Mouse (Mus musculus) cerebellum, adult 18-20 months (tissue): ENCODE data around the gene Dusp15.

Source experiments
- DNase-seq, 2 experiments: peaks; one replicate each; pipeline ENCODE4 v3.0.0; 2021

The Dusp15 gene

GRCm38 (mm10) chr2:152951065-152951849 lies at the start of gene Dusp15:
Gene Dusp15, minus strand, starts transcription at chr2:152951698.
- DNase-seq: peak; percentile 56 to 71

- no peak for DNase-seq
Measured at GRCm38 (mm10) chr2:152997046-152997445, 45.5 kb upstream of the Dusp15 start.

- no peak for DNase-seq
Measured at GRCm38 (mm10) chr2:152991529-152991928, 40.0 kb upstream of the Dusp15 start.

- DNase-seq: no peak
Measured at GRCm38 (mm10) chr2:152985582-152985981, 34.1 kb upstream of the Dusp15 start.

- DNase-seq: no peak
Measured at GRCm38 (mm10) chr2:152976991-152977390, 25.5 kb upstream of the Dusp15 start.

- DNase-seq: no peak
Measured at GRCm38 (mm10) chr2:152965555-152965954, 14.1 kb upstream of the Dusp15 start.

- peak; percentile 82 to 87 for DNase-seq
Measured at GRCm38 (mm10) chr2:152962091-152962793, 10.7 kb upstream of the Dusp15 start, which contains the start of gene Ttll9. Gene Ttll9, plus strand, starts transcription at chr2:152962485.

GRCm38 (mm10) chr2:152958116-152958515 lies 6.6 kb upstream of the Dusp15 start:
- no peak for DNase-seq

GRCm38 (mm10) chr2:152951850-152952720 lies 587 bp upstream of the Dusp15 start:
- DNase-seq: peak; percentile 24 to 26

- peak in 1 of 2 experiments; percentile 23 for DNase-seq
Measured at GRCm38 (mm10) chr2:152950358-152951064, 987 bp downstream of the Dusp15 start.

GRCm38 (mm10) chr2:152948438-152949020 lies 3.0 kb downstream of the Dusp15 start:
- DNase-seq: peak in 1 of 2 experiments; percentile 42

GRCm38 (mm10) chr2:152947098-152947497 lies 4.4 kb downstream of the Dusp15 start:
- DNase-seq: peak; percentile 37 to 53

GRCm38 (mm10) chr2:152944013-152944412 lies 7.5 kb downstream of the Dusp15 start:
- DNase-seq: no peak

- no peak for DNase-seq
Measured at GRCm38 (mm10) chr2:152943568-152943967, 7.9 kb downstream of the Dusp15 start.

GRCm38 (mm10) chr2:152942898-152943515 lies 8.5 kb downstream of the Dusp15 start:
- DNase-seq: no peak

GRCm38 (mm10) chr2:152941776-152942175 lies 9.7 kb downstream of the Dusp15 start:
- DNase-seq: no peak

GRCm38 (mm10) chr2:152941106-152941505 lies 10.4 kb downstream of the Dusp15 start:
- no peak for DNase-seq

GRCm38 (mm10) chr2:152939846-152940245 lies 11.7 kb downstream of the Dusp15 start:
- DNase-seq: peak; percentile 57 to 69

- peak; percentile 67 to 70 for DNase-seq
Measured at GRCm38 (mm10) chr2:152933614-152934013, 17.9 kb downstream of the Dusp15 start.

GRCm38 (mm10) chr2:152933048-152933447 lies 18.4 kb downstream of the Dusp15 start, which contains the start of gene Foxs1:
Gene Foxs1, minus strand, starts transcription at chr2:152933208.
- DNase-seq: no peak

- no peak for DNase-seq
Measured at GRCm38 (mm10) chr2:152931456-152932160, 19.9 kb downstream of the Dusp15 start.
